Mouse (Mus musculus) megakaryocyte, embryonic 14.5 days (primary cell): ENCODE data around the gene Hebp1.

Source experiments
- FLI1 ChIP-seq: IDR thresholded peaks from 2 replicates; pipeline ENCODE4 v1.6.1; 2012; ENCODE audit warnings: low read length, inconsistent platforms, mixed read lengths
- GATA1 ChIP-seq: IDR thresholded peaks from 3 replicates; pipeline ENCODE4 v1.6.1; 2012; ENCODE audit warnings: mixed read lengths, low read length, inconsistent platforms, borderline replicate concordance

GRCm38 (mm10) chr6:135240361-135240760 lies 42.5 kb upstream of the Hebp1 start:
- TF ChIP-seq GATA1 = no peak
- TF ChIP-seq FLI1 = no peak
